Mouse (Mus musculus) thymus, postnatal 4 days (tissue): Measurements from ENCODE around the gene Dnajc8.
A peak's percentile ranks its signal among the peaks of the same experiment; 100 is the strongest.
"Not testable (repeated sequence)": the region's sequence is repeated elsewhere in the genome, so short reads cannot be mapped to it uniquely, and the experiment has no call there.

ENCODE experiments used
- DNase-seq: peaks from one replicate; pipeline ENCODE4 v3.0.0; 2021

The Dnajc8 gene

GRCm38 (mm10) chr4:132515369-132516155, 19.8 kb upstream of the Dnajc8 start:
- DNase-seq: peak; percentile 86

GRCm38 (mm10) chr4:132518066-132518465, 17.3 kb upstream of the Dnajc8 start:
- DNase-seq: no peak

- DNase-seq: no peak
These were observed 16.2 kb upstream of the Dnajc8 start for GRCm38 (mm10) chr4:132519188-132519587.

- DNase-seq: no peak
These were observed 11.0 kb upstream of the Dnajc8 start for GRCm38 (mm10) chr4:132524321-132524741.

GRCm38 (mm10) chr4:132524808-132525207, 10.5 kb upstream of the Dnajc8 start:
- DNase-seq: no peak

- no peak for DNase-seq
These were observed 8.7 kb upstream of the Dnajc8 start for GRCm38 (mm10) chr4:132526678-132527077.

- DNase-seq: no peak
These were observed 7.3 kb upstream of the Dnajc8 start for GRCm38 (mm10) chr4:132527917-132528522.

- no peak for DNase-seq
These were observed 6.0 kb upstream of the Dnajc8 start for GRCm38 (mm10) chr4:132529344-132529743.

- no peak for DNase-seq
These were observed 5.1 kb upstream of the Dnajc8 start for GRCm38 (mm10) chr4:132530033-132530804.

- DNase-seq: no peak
These were observed 2.9 kb upstream of the Dnajc8 start for GRCm38 (mm10) chr4:132532496-132532895.

GRCm38 (mm10) chr4:132532981-132533916, 2.1 kb upstream of the Dnajc8 start, which contains the start of gene Atpif1:
Atpif1 (minus strand) TSS chr4:132533659.
- peak; percentile 91 for DNase-seq

- no peak for DNase-seq
These were observed 4.1 kb downstream of the Dnajc8 start for GRCm38 (mm10) chr4:132539481-132539880.

GRCm38 (mm10) chr4:132541413-132541812, 6.1 kb downstream of the Dnajc8 start:
- DNase-seq: no peak

- no peak for DNase-seq
These were observed 7.4 kb downstream of the Dnajc8 start for GRCm38 (mm10) chr4:132542724-132543123.

- DNase-seq: peak; percentile 70
These were observed 10.5 kb downstream of the Dnajc8 start for GRCm38 (mm10) chr4:132545851-132546250.

GRCm38 (mm10) chr4:132554221-132554620, 18.9 kb downstream of the Dnajc8 start:
- DNase-seq: no peak

GRCm38 (mm10) chr4:132554653-132555052, 19.3 kb downstream of the Dnajc8 start:
- no peak for DNase-seq

- DNase-seq: not testable (repeated sequence)
These were observed 20.2 kb downstream of the Dnajc8 start for GRCm38 (mm10) chr4:132555550-132555949.

GRCm38 (mm10) chr4:132563261-132563660, 27.9 kb downstream of the Dnajc8 start:
- no peak for DNase-seq

GRCm38 (mm10) chr4:132563965-132564364, 28.6 kb downstream of the Dnajc8 start, which contains the start of gene Ptafr:
Ptafr (plus strand) TSS chr4:132564067.
- no peak for DNase-seq

GRCm38 (mm10) chr4:132565089-132565747, 29.9 kb downstream of the Dnajc8 start:
- DNase-seq: no peak

- no peak for DNase-seq
These were observed 32.0 kb downstream of the Dnajc8 start for GRCm38 (mm10) chr4:132567361-132567779.
